Mouse (Mus musculus) natural killer cell, adult 2 months (primary cell): ENCODE measurements at regions not wholly inside any gene's neighbourhood (a gene's known extent, or its start where the extent isn't known, plus 50 kb on each side); places are given as distances from the start of the nearest gene placed in this dataset.

Experiments
- DNase-seq, 2 experiments: peaks; one replicate each; pipeline ENCODE4 v3.0.0; 2022; ENCODE audit warnings: low spot score in 2 of 2

- DNase-seq = no peak
These were observed 84.7 kb upstream of the A1bg start for GRCm38 (mm10) chr15:61007461-61008059.

- DNase-seq = no peak
These were observed 83.8 kb upstream of the A1bg start for GRCm38 (mm10) chr15:61006608-61007007.

- DNase-seq = no peak
These were observed 71.3 kb upstream of the A1bg start for GRCm38 (mm10) chr15:60993971-60994690.

GRCm38 (mm10) chr15:60993394-60993793, 70.6 kb upstream of the A1bg start:
- DNase-seq = no peak

DNA sequence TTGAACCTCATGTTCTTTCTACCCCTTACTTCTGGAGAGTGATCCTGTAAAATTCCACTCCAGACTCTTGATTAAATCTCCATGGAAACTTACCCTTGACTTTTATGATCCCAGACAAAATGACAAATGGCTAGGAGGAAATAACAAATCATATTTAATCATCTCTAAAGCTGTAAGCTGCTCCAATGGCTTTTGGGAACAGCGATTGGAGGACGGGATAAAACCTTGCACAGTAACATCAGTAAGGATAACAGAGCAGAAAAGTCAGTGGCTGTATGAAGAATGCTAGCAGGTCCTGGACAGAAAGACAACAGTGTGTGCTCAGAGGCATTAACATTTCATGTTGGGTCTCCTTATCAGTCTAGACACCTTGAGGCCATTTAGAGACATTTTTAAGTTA, 59.8 kb upstream of the A1bg start:
- no peak for DNase-seq
